Comparison of ENCODE assay signal across 17 mouse cellular contexts in genomic region chr12:88432277-88432676, GRCm38 (mm10).
"Had no signal": no experiment of that assay in that cellular context is flagged by ENCODE, and none has a peak within 500 bp of the region (broad histone marks: within the 10 kb centered on the region; RNA-seq: fewer than 3 reads in every experiment).

No protein-coding gene starts in this region.

- H3K9me3 ChIP-seq: lung, embryonic 15.5 days; megakaryocyte, embryonic 14.5 days; midbrain, embryonic 13.5 days; midbrain, embryonic 15.5 days; neural tube, embryonic 12.5 days; stomach, embryonic 15.5 days had no signal

- ATAC-seq: lung, postnatal 0 days; midbrain, embryonic 13.5 days; midbrain, embryonic 15.5 days had no signal

- H3K36me3 ChIP-seq: lung, embryonic 15.5 days; midbrain, embryonic 15.5 days; neural tube, embryonic 12.5 days; stomach, embryonic 15.5 days had no signal

- H3K9ac ChIP-seq: lung, embryonic 15.5 days; midbrain, embryonic 13.5 days; midbrain, embryonic 15.5 days; neural tube, embryonic 12.5 days; stomach, embryonic 15.5 days had no signal

- H3K27me3 ChIP-seq: lung, embryonic 15.5 days; megakaryocyte, embryonic 14.5 days; midbrain, embryonic 13.5 days; midbrain, embryonic 15.5 days; neural tube, embryonic 12.5 days; stomach, embryonic 15.5 days had no signal

- H3K27ac ChIP-seq: lung, embryonic 15.5 days; macrophage; midbrain, embryonic 13.5 days; midbrain, embryonic 15.5 days; neural tube, embryonic 12.5 days; stomach, embryonic 15.5 days; stomach, postnatal 0 days had no signal

- DNase-seq: lung, adult 2 months; lung, postnatal 14 days; lung, postnatal 36 days; right cerebral cortex, postnatal 14 days; thymus, adult 2 months; thymus, postnatal 25 days; thymus, postnatal 4 days had no signal

- H3K4me1 ChIP-seq: lung, embryonic 15.5 days; stomach, embryonic 15.5 days had no signal

- H3K4me3 ChIP-seq: lung, embryonic 15.5 days; megakaryocyte, embryonic 14.5 days; midbrain, embryonic 13.5 days; midbrain, embryonic 15.5 days; myocyte; neural tube, embryonic 12.5 days; stomach, embryonic 15.5 days had no signal
